Mouse (Mus musculus) MEL (cell line): ENCODE data around the gene Xpnpep3. TPM values are rescaled to one million over a fixed set of nuclear protein-coding genes. Genes with fewer than 3 reads are reported as not detected.

Experiments
- DNase-seq: peaks from one replicate; pipeline ENCODE4 v3.0.0; 2011; ENCODE audit warnings: low read depth, low spot score
- H3K27ac ChIP-seq: 2 replicates; pipeline ENCODE4 v1.5.1; 2012; ENCODE audit warnings: low read depth, mild to moderate bottlenecking, control low read depth, low read length, moderate library complexity; ENCODE audit not compliant: control insufficient read depth
- H3K27me3 ChIP-seq, 2 experiments: fragments of 150-350 bp in 1 of 2; sonication (generic) in 1 of 2; 2 replicates each; pipeline ENCODE4 v1.6.1; 2012; ENCODE audit warnings: low read length in 2 of 2, mild to moderate bottlenecking in 2 of 2, improper control_type of control experiment in 1 of 2, moderate library complexity in 1 of 2; ENCODE audit not compliant: insufficient read depth in 2 of 2, control insufficient read depth in 1 of 2
- H3K36me3 ChIP-seq, 2 experiments: 2 replicates each; pipeline ENCODE4 v1.6.1; 2012 to 2014; ENCODE audit warnings: low read length in 2 of 2, improper control_type of control experiment in 1 of 2, inconsistent platforms in 1 of 2, mild to moderate bottlenecking in 1 of 2; ENCODE audit not compliant: insufficient read depth in 2 of 2, control insufficient read depth in 1 of 2
- H3K4me1 ChIP-seq, 2 experiments: fragments of 150-350 bp in 1 of 2; sonication (generic) in 1 of 2; 2 replicates each; pipeline ENCODE4 v1.6.1; 2012; ENCODE audit warnings: low read length in 2 of 2, improper control_type of control experiment in 1 of 2, mild to moderate bottlenecking in 1 of 2; ENCODE audit not compliant: insufficient read depth in 2 of 2, control insufficient read depth in 1 of 2
- H3K4me3 ChIP-seq, 2 experiments: fragments of 150-350 bp in 1 of 2; sonication (generic) in 1 of 2; 2 replicates each; pipeline ENCODE4 v1.5.1; 2012; ENCODE audit warnings: low read depth in 2 of 2, low read length in 2 of 2, mild to moderate bottlenecking in 2 of 2, moderate library complexity in 2 of 2, control low read depth in 1 of 2, improper control_type of control experiment in 1 of 2; ENCODE audit not compliant: control insufficient read depth in 1 of 2, insufficient read depth in 1 of 2
- H3K79me2 ChIP-seq: 2 replicates; pipeline ENCODE4 v1.6.1; 2012; ENCODE audit warnings: mild to moderate bottlenecking, low read length, moderate library complexity; ENCODE audit not compliant: control insufficient read depth, poor library complexity, insufficient read depth
- H3K9ac ChIP-seq: 2 replicates; pipeline ENCODE4 v1.6.1; 2012; ENCODE audit warnings: low read depth, mild to moderate bottlenecking, control low read depth, low read length, moderate library complexity; ENCODE audit not compliant: control insufficient read depth, poor library complexity, severe bottlenecking
- H3K9me3 ChIP-seq: fragments of 150-350 bp; sonication (generic); replicated peaks from 2 replicates; pipeline ENCODE4 v1.6.1; 2012; ENCODE audit warnings: mild to moderate bottlenecking, low read length, improper control_type of control experiment, moderate library complexity; ENCODE audit not compliant: insufficient read depth
- CHD2 ChIP-seq: IDR thresholded peaks from 2 replicates; pipeline ENCODE4 v1.6.1; 2011; ENCODE audit warnings: low read length, improper control_type of control experiment
- CTCF ChIP-seq, 3 experiments: IDR thresholded peaks in 2 of 3; conservative IDR thresholded peaks in 1 of 3; 2 replicates each; pipeline ENCODE4 v1.5.1; 2011 to 2012; ENCODE audit warnings: low read length in 3 of 3, low read depth in 2 of 3, mild to moderate bottlenecking in 2 of 3, improper control_type of control experiment in 1 of 3, inconsistent platforms in 1 of 3, mixed read lengths in 1 of 3, moderate library complexity in 1 of 3; ENCODE audit not compliant: control insufficient read depth in 1 of 3, insufficient read depth in 1 of 3, poor library complexity in 1 of 3, severe bottlenecking in 1 of 3
- E2F4 ChIP-seq: IDR thresholded peaks from 2 replicates; pipeline ENCODE4 v1.6.1; 2011; ENCODE audit warnings: low read depth, low read length, improper control_type of control experiment, borderline replicate concordance
- EP300 ChIP-seq, 2 experiments: IDR thresholded peaks; 2 replicates each; pipeline ENCODE4 v1.6.1; 2011; ENCODE audit warnings: improper control_type of control experiment in 2 of 2, low read length in 2 of 2, low read depth in 1 of 2, mild to moderate bottlenecking in 1 of 2
- MAZ ChIP-seq: IDR thresholded peaks from 2 replicates; pipeline ENCODE4 v1.6.1; 2012; ENCODE audit warnings: low read depth, mild to moderate bottlenecking, inconsistent platforms, low read length, improper control_type of control experiment
- MEF2A ChIP-seq: IDR thresholded peaks from 2 replicates; pipeline ENCODE4 v1.6.1; 2014; ENCODE audit warnings: low read depth, mild to moderate bottlenecking, inconsistent platforms, low read length, improper control_type of control experiment; ENCODE audit not compliant: poor library complexity, insufficient replicate concordance, severe bottlenecking; ENCODE audit errors: extremely low read depth
- MXI1 ChIP-seq: IDR thresholded peaks from 2 replicates; pipeline ENCODE4 v1.6.1; 2011; ENCODE audit warnings: mild to moderate bottlenecking, low read depth, low read length, improper control_type of control experiment
- MYB ChIP-seq: IDR thresholded peaks from 2 replicates; pipeline ENCODE4 v1.6.1; 2011; ENCODE audit warnings: mild to moderate bottlenecking, low read depth, low read length, improper control_type of control experiment
- NRF1 ChIP-seq: IDR thresholded peaks from 2 replicates; pipeline ENCODE4 v1.6.1; 2014; ENCODE audit warnings: low read depth, mild to moderate bottlenecking, inconsistent platforms, low read length, improper control_type of control experiment, moderate library complexity; ENCODE audit not compliant: poor library complexity, insufficient read depth, severe bottlenecking
- RAD21 ChIP-seq: IDR thresholded peaks from 2 replicates; pipeline ENCODE4 v1.6.1; 2011; ENCODE audit warnings: mild to moderate bottlenecking, low read depth, low read length, improper control_type of control experiment
- RCOR1 ChIP-seq: IDR thresholded peaks from 2 replicates; pipeline ENCODE4 v1.6.1; 2012; ENCODE audit warnings: low read depth, mild to moderate bottlenecking, inconsistent platforms, low read length, improper control_type of control experiment
- SIN3A ChIP-seq: IDR thresholded peaks from 2 replicates; pipeline ENCODE4 v1.6.1; 2012; ENCODE audit warnings: low read length, improper control_type of control experiment, inconsistent platforms
- SMC3 ChIP-seq: IDR thresholded peaks from 2 replicates; pipeline ENCODE4 v1.6.1; 2011; ENCODE audit warnings: low read depth, low read length, improper control_type of control experiment
- TAL1 ChIP-seq: IDR thresholded peaks from 2 replicates; pipeline ENCODE4 v1.6.1; 2012; ENCODE audit warnings: mild to moderate bottlenecking, inconsistent platforms, low read length, moderate library complexity, mixed read lengths
- TCF12 ChIP-seq: IDR thresholded peaks from 2 replicates; pipeline ENCODE4 v1.6.1; 2014; ENCODE audit warnings: low read depth, mild to moderate bottlenecking, inconsistent platforms, low read length, improper control_type of control experiment, moderate library complexity
- UBTF ChIP-seq: IDR thresholded peaks from 2 replicates; pipeline ENCODE4 v1.6.1; 2012; ENCODE audit warnings: low read depth, mild to moderate bottlenecking, inconsistent platforms, low read length, improper control_type of control experiment, moderate library complexity, borderline replicate concordance; ENCODE audit not compliant: insufficient read depth
- USF1 ChIP-seq: IDR thresholded peaks from 2 replicates; pipeline ENCODE4 v1.6.1; 2014; ENCODE audit warnings: low read depth, mild to moderate bottlenecking, inconsistent platforms, low read length, improper control_type of control experiment, moderate library complexity
- ZNF384 ChIP-seq: IDR thresholded peaks from 2 replicates; pipeline ENCODE4 v1.6.1; 2012; ENCODE audit warnings: low read depth, mild to moderate bottlenecking, inconsistent platforms, low read length, improper control_type of control experiment
- polyA plus RNA-seq, 2 experiments: library from polyadenylated mRNA; stranded (reverse) in 1 of 2; unstranded in 1 of 2; fragments of >175 nt in 1 of 2; fragments of >200 nt in 1 of 2; gene quantifications; 2 replicates each; pipeline versions ENCODE4 v1.2.1 to v1.2.4; 2012; ENCODE audit warnings: low replicate concordance in 2 of 2, low read depth in 1 of 2; ENCODE audit not compliant: insufficient read length in 2 of 2, insufficient read depth in 1 of 2, missing spikeins in 1 of 2
- total RNA-seq: library from RNA; depleted of rRNA; stranded (reverse); fragments of 300-350 nt; gene quantifications from 2 replicates; pipeline ENCODE4 v1.2.3, GENCODE M21; 2012

The Xpnpep3 gene
- total and polyA plus RNA-seq, 3 experiments: 10.2 to 88.4 (median 13.1) TPM

GRCm38 (mm10) chr15:81482966-81483365, 83.0 kb downstream of the Xpnpep3 start:
- Histone ChIP-seq H3K9ac (0 out of 2 replicates have a peak overlapping the region, but pooled peaks have one; percentile 20), H3K79me2 (no peaks in the 10 kb centered on the region), H3K27ac (no peak overlapping the region), H3K9me3 (no peaks in the 10 kb centered on the region), H3K4me3 (no peak overlapping the region), H3K36me3 (peaks cover 0 to 9% of the 10 kb centered on the region in 2 experiments; a peak in 2 of 4 replicates), H3K27me3 (no peaks in the 10 kb centered on the region), H3K4me1 (peaks cover 0 to 14% of the 10 kb centered on the region in 2 experiments; a peak in 3 of 4 replicates)
- peak; percentile 32 for DNase-seq
- peak; percentile 18; the same call in 1 of the 2 replicates for TF ChIP-seq RAD21
- TF ChIP-seq CTCF (IDR thresholded peaks at IDR 0.05 in 2 of 3, conservative IDR thresholded peaks at IDR 0.05 in 1 of 3; ENCODE audit: control insufficient read depth in 1 of 3, insufficient read depth in 1 of 3, low read depth in 2 of 3, low read length in 3 of 3, poor library complexity in 1 of 3, severe bottlenecking in 1 of 3): peak in 1 of 3 experiments; percentile 6; a peak in 1 of 6 replicates
- TF ChIP-seq CHD2: no peak
- peak; percentile 10; the same call in 1 of the 2 replicates for TF ChIP-seq SMC3
- peak; percentile 11; the same call in 1 of the 2 replicates for TF ChIP-seq ZNF384

DNA sequence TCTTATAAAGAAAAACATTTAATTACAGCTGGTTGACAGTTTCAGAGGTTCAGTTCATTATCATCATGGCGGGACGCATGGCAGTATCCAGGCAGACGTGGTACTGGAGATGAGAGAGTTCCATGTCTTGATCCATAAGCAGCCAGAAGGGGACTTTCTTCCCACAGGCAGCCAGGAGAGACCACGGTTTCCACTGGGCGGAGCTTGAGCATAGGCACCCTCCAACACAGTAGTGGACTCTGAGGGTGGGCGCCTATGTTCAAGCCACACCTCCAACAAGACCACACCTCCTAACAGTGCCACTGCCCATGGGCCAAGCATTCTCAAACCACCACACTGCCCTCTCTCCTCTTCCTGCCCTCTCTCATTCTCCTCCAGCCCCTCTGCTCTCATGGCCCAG, 83.8 kb downstream of the Xpnpep3 start:
- H3K9me3 ChIP-seq: no peaks in the 10 kb centered on the region
- no peak for DNase-seq
- peaks cover 0 to 9% of the 10 kb centered on the region in 2 experiments; a peak in 2 of 4 replicates for H3K36me3 ChIP-seq
- peaks cover 0 to 14% of the 10 kb centered on the region in 2 experiments; a peak in 3 of 4 replicates for H3K4me1 ChIP-seq
- no peaks in the 10 kb centered on the region for H3K27me3 ChIP-seq
- H3K4me3 ChIP-seq: no peak overlapping the region
- TF ChIP-seq MXI1: no peak
- H3K27ac ChIP-seq: no peak overlapping the region
- H3K79me2 ChIP-seq: no peaks in the 10 kb centered on the region
- no peak overlapping the region for H3K9ac ChIP-seq

- Histone ChIP-seq H3K27ac (no peak overlapping the region), H3K4me3 (no peak overlapping the region), H3K36me3 (peaks cover 0 to 9% of the 10 kb centered on the region in 2 experiments; a peak in 2 of 4 replicates), H3K79me2 (no peaks in the 10 kb centered on the region), H3K4me1 (peaks cover 0 to 14% of the 10 kb centered on the region in 2 experiments; a peak in 3 of 4 replicates), H3K9ac (no peak overlapping the region), H3K9me3 (no peaks in the 10 kb centered on the region), H3K27me3 (no peaks in the 10 kb centered on the region)
- DNase-seq: no peak
- TF ChIP-seq TCF12: no peak
- TF ChIP-seq ZNF384: 0 out of 2 replicates have a peak, but pooled peaks have one; percentile 8
Observed at GRCm38 (mm10) chr15:81485483-81485882, 85.5 kb downstream of the Xpnpep3 start.

DNA sequence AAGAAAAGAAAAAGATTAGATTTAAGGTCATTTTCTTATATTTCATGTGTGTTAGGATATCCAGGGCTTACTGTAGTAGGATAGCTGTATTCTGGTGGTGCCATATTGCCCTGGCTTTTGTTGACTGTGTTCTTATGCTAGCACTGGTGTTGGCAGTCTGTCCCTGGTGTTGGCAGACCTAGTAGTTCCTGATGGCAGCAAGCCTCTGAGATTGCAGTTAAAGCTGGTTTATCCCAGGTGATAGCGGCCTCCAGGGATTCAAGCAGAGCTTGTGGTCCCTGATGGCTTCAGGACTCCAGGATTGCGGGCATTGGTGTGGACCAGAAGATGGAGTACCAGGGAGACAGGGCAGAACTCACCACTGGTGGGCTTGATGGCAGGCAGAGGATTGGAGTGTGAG, 103.5 kb downstream of the Xpnpep3 start:
- Histone ChIP-seq H3K79me2 (no peaks in the 10 kb centered on the region), H3K27me3 (no peaks in the 10 kb centered on the region)
- TF ChIP-seq MYB: no peak
- no peak for TF ChIP-seq SIN3A
- no peak for TF ChIP-seq E2F4
- TF ChIP-seq MAZ: no peak
- no peak for TF ChIP-seq NRF1
- no peak for TF ChIP-seq SMC3
- no peak for TF ChIP-seq UBTF
- no peak for TF ChIP-seq RAD21
- TF ChIP-seq TAL1: no peak
- TF ChIP-seq USF1: no peak
- TF ChIP-seq RCOR1: no peak
- no peak for TF ChIP-seq MEF2A
- TF ChIP-seq EP300 (IDR thresholded peaks at IDR 0.05; ENCODE audit: low read depth in 1 of 2, low read length in 2 of 2): no peak
- no peak for TF ChIP-seq MXI1

More for the DNA sequence above, 103.5 kb downstream of the Xpnpep3 start:
- Histone ChIP-seq H3K4me1 (peaks cover 0 to 13% of the 10 kb centered on the region in 2 experiments; a peak in 2 of 4 replicates), H3K27ac (no peak overlapping the region), H3K36me3 (peaks cover 0 to 13% of the 10 kb centered on the region in 2 experiments; a peak in 2 of 4 replicates), H3K4me3 (no peak overlapping the region), H3K9ac (no peak overlapping the region), H3K9me3 (no peaks in the 10 kb centered on the region)
- DNase-seq: no peak
